Mouse (Mus musculus) midbrain, postnatal 0 days (tissue): ENCODE measurements around the gene Lyplal1. TPM values are rescaled to one million over a fixed set of nuclear protein-coding genes. Genes with fewer than 3 reads are reported as not detected.

ENCODE experiments used
- ATAC-seq: fragments of 200-750 bp; cut with Nextera tagmentation; 2 replicates; pipeline ENCODE4 v1.8.0; 2017; ENCODE audit warnings: moderate number of reproducible peaks, mild to moderate bottlenecking, moderate TSS enrichment, moderate library complexity; ENCODE audit not compliant: low FRiP score
- DNase-seq: peaks from one replicate; pipeline ENCODE4 v3.0.0-alpha.2; 2015; ENCODE audit warnings: low spot score
- H3K27ac ChIP-seq: fragments of 300-500 bp; sonication (generic); 2 replicates; pipeline ENCODE4 v1.5.1; 2014; ENCODE audit warnings: low read depth, mild to moderate bottlenecking, low read length, mixed read lengths
- H3K27me3 ChIP-seq: fragments of 300-500 bp; sonication (generic); 2 replicates; pipeline ENCODE4 v1.6.1; 2014; ENCODE audit warnings: low read length, control low read depth, mixed read lengths; ENCODE audit not compliant: insufficient read depth
- H3K36me3 ChIP-seq: fragments of 300-500 bp; sonication (generic); 2 replicates; pipeline ENCODE4 v1.6.1; 2014; ENCODE audit warnings: low read length, control low read depth, mixed read lengths; ENCODE audit not compliant: insufficient read depth
- H3K4me1 ChIP-seq: fragments of 300-500 bp; sonication (generic); 2 replicates; pipeline ENCODE4 v1.6.1; 2014; ENCODE audit warnings: mild to moderate bottlenecking, control low read depth, antibody characterized with exemption, low read length, mixed read lengths; ENCODE audit not compliant: insufficient read depth
- H3K4me2 ChIP-seq: fragments of 300-500 bp; sonication (generic); 2 replicates; pipeline ENCODE4 v1.6.1; 2014; ENCODE audit warnings: low read depth, mild to moderate bottlenecking, low read length, mixed read lengths; ENCODE audit not compliant: poor library complexity, severe bottlenecking
- H3K4me3 ChIP-seq: fragments of 300-500 bp; sonication (generic); 2 replicates; pipeline ENCODE4 v1.5.1; 2014; ENCODE audit warnings: low read depth, mild to moderate bottlenecking, low read length, moderate library complexity
- H3K9ac ChIP-seq: fragments of 300-500 bp; sonication (generic); replicated peaks from 2 replicates; pipeline ENCODE4 v1.6.1; 2014; ENCODE audit warnings: mild to moderate bottlenecking, low read length, moderate library complexity, mixed read lengths; ENCODE audit not compliant: poor library complexity, severe bottlenecking
- H3K9me3 ChIP-seq: fragments of 300-500 bp; sonication (generic); 2 replicates; pipeline ENCODE4 v1.6.1; 2016; ENCODE audit warnings: low read length, control low read depth
- CTCF ChIP-seq: IDR thresholded peaks from 2 replicates; pipeline ENCODE4 v1.5.1; 2016; ENCODE audit warnings: antibody characterized with exemption, mild to moderate bottlenecking
- WGBS: fragments of 180-500 bp; shearing (Covaris S2); extraction: QIAGEN DNeasy Blood & Tissue Kit; methylation state at CpG from one replicate; pipeline ENCODE4 v1.1.7; 2014; 5-methylcytosine and 5-hydroxymethylcytosine counted together
- polyA plus RNA-seq: library from polyadenylated mRNA; unstranded; fragments of >200 nt; fragmentation: Nextera tagmentation; extraction: Ambion mirVana; gene quantifications from 2 replicates; pipeline ENCODE4 v1.2.1, GENCODE M21; 2015
- total RNA-seq: library from RNA; depleted of rRNA; stranded (reverse); fragments of >200 nt; gene quantifications from 2 replicates; pipeline ENCODE4 v1.2.3, GENCODE M21; 2014

Lyplal1 gene
- total and polyA plus RNA-seq, 2 experiments from 2014 or later: 11.3 to 15.5 TPM

DNA sequence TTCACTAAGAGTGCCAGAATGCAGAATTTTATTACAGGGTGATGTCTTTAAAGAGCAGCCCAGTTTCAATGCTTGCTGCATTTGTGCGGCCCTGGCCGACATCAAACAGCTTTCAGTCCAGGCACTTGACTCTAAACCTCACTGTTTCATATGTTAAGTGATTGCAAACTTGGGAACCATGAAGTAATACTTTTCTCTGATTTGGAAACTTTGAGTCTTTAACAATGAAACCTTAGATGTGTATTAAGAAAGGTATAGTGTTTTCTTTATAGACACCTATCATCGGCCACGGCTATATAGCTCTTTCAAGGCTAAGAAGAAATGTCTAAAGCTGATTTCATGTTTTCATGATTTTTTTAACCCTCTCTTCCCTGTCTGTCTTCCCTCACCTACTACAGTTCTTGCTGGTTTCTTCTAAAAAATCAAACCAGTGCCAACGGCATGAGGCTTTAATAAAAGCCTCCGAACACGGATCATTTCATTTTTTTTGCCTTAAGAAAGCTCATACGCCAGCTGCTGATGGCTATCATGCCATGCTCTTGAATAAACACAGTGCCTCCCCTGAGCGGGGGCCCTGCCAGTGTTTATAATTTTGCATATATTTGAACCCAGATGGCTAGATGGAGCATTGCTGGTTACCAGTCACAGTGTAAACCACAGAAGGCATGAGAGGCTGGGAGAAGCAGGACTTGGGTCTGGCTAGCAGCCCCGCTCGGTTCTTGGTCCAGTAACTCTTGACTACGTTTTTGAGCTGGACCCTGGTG, 63.6 kb downstream of the Lyplal1 start:
- Histone ChIP-seq H3K4me1 (no peaks in the 10 kb centered on the region), H3K4me2 (no peak overlapping the region), H3K27ac (no peak overlapping the region), H3K9ac (no peak overlapping the region), H3K4me3 (no peak overlapping the region), H3K27me3 (no peaks in the 10 kb centered on the region), H3K9me3 (no peaks in the 10 kb centered on the region), H3K36me3 (no peaks in the 10 kb centered on the region)
- no peak for TF ChIP-seq CTCF
- ATAC-seq (no peak), DNase-seq (peak; percentile 15)
- WGBS: 88% methylated on average over 12 of the region's 12 CpGs

DNA sequence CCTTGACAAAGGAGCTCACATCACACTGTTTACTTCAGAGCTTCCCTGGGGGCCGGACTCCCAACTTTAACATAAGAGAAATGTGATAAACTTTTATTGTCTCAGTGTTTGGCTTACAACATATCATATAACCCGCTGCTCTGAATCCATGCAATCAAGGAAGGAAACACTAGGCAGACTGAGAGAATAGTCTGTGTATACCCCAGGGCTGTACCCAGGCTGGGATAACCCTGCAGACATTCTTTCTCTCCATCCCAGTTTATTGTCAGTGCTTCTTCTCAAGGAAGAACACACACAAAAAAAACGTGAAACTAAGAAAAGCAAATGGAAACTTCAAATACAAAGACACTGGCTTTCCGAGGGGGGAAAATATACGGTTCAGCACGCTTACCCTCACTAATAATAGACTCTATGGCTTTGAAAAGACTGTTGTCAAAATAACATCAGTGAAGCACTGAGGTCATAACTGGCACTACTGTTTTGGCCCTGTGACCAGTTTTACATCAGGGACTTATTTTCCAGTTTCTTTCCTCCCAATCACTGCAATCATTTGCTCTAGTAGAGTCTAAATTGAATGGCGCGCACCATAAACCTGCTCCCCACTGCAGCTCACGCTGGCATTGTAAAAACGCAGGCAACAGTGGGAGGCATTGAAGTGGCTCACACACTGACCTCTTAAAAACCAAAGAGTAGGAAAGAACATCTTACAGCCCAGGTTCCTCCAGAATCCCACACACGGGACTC, 73.2 kb downstream of the Lyplal1 start:
- no peak for TF ChIP-seq CTCF
- no peak for DNase-seq

DNA sequence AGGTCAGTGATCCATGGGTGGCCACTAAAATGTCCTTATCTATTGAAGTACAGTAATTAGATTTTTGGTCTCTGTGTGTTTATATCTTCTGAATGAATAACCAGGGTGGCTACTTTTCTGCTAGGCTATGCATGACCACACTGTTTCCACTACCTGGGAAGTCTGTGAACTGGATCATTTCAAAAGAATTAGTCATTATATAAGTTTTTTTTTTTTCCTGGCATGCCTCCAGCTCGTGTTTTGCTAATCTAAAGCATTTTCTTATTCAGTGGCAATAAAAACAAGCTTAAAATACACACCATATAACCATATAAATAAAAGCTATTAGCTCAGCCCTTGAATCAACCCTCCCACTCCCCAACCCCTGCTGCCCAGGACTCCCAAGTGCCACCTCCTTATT, 75.3 kb downstream of the Lyplal1 start:
- no peak overlapping the region for H3K4me3 ChIP-seq
- WGBS: 73% methylated on average over 1 of the region's 1 CpGs
- ATAC-seq: no peak
- no peak overlapping the region for H3K27ac ChIP-seq
- H3K9ac ChIP-seq: no peak overlapping the region
- H3K4me1 ChIP-seq: no peaks in the 10 kb centered on the region
- no peaks in the 10 kb centered on the region for H3K9me3 ChIP-seq
- H3K4me2 ChIP-seq: no peak overlapping the region
- no peak for TF ChIP-seq CTCF
- DNase-seq: no peak
- H3K36me3 ChIP-seq: no peaks in the 10 kb centered on the region
- no peaks in the 10 kb centered on the region for H3K27me3 ChIP-seq

More for the DNA sequence above, 73.2 kb downstream of the Lyplal1 start:
- no peaks in the 10 kb centered on the region for H3K4me1 ChIP-seq
- H3K9ac ChIP-seq: no peak overlapping the region
- no peaks in the 10 kb centered on the region for H3K36me3 ChIP-seq
- no peaks in the 10 kb centered on the region for H3K9me3 ChIP-seq
- H3K27me3 ChIP-seq: no peaks in the 10 kb centered on the region
- ATAC-seq: no peak
- WGBS: 83% methylated on average over 11 of the region's 11 CpGs
- H3K27ac ChIP-seq: no peak overlapping the region
- H3K4me3 ChIP-seq: no peak overlapping the region
- no peak overlapping the region for H3K4me2 ChIP-seq
